Mouse (Mus musculus) kidney, embryonic 15.5 days (tissue): ENCODE results near the gene Gm45021. TPM values are rescaled to one million over a fixed set of nuclear protein-coding genes. Genes with fewer than 3 reads are reported as not detected.
A peak's percentile ranks its signal among the peaks of the same experiment; 100 is the strongest.

Experiments
- ATAC-seq: fragments of 200-750 bp; cut with Nextera tagmentation; replicated peaks from 2 replicates; pipeline ENCODE4 v1.8.0; 2017; ENCODE audit warnings: moderate TSS enrichment; ENCODE audit not compliant: low FRiP score
- H3K27ac ChIP-seq: fragments of 300-500 bp; sonication (generic); 2 replicates; pipeline ENCODE4 v1.5.1; 2015; ENCODE audit warnings: mild to moderate bottlenecking, inconsistent platforms
- H3K27me3 ChIP-seq: fragments of 300-500 bp; sonication (generic); 2 replicates; pipeline ENCODE4 v1.6.1; 2015; ENCODE audit warnings: inconsistent platforms
- H3K36me3 ChIP-seq: fragments of 300-500 bp; sonication (generic); 2 replicates; pipeline ENCODE4 v1.6.1; 2015; ENCODE audit warnings: inconsistent platforms
- H3K4me1 ChIP-seq: fragments of 300-500 bp; sonication (generic); 2 replicates; pipeline ENCODE4 v1.6.1; 2015; ENCODE audit warnings: inconsistent platforms
- H3K4me2 ChIP-seq: fragments of 300-500 bp; sonication (generic); 2 replicates; pipeline ENCODE4 v1.6.1; 2015; ENCODE audit warnings: moderate library complexity, mild to moderate bottlenecking, inconsistent platforms
- H3K4me3 ChIP-seq: fragments of 300-500 bp; sonication (generic); replicated peaks from 2 replicates; pipeline ENCODE4 v1.5.1; 2015; ENCODE audit warnings: mild to moderate bottlenecking, inconsistent platforms
- H3K9ac ChIP-seq: fragments of 300-500 bp; sonication (generic); 2 replicates; pipeline ENCODE4 v1.6.1; 2015; ENCODE audit warnings: mild to moderate bottlenecking, inconsistent platforms
- H3K9me3 ChIP-seq: fragments of 300-500 bp; sonication (generic); replicated peaks from 2 replicates; pipeline ENCODE4 v1.6.1; 2016; ENCODE audit warnings: inconsistent platforms
- WGBS: fragments of 180-500 bp; shearing (Covaris S2); methylation state at CpG from one replicate; pipeline ENCODE4 v1.1.7; 2015; ENCODE audit warnings: mixed read lengths; 5-methylcytosine and 5-hydroxymethylcytosine counted together
- polyA plus RNA-seq: library from polyadenylated mRNA; unstranded; fragments of >200 nt; fragmentation: Nextera tagmentation; extraction: Ambion mirVana; gene quantifications from 2 replicates; pipeline ENCODE4 v1.2.1, GENCODE M21; 2015

The Gm45021 gene
- polyA plus RNA-seq, 1 experiment from 2014 or later, result not detected

GRCm38 (mm10) chr6:48579215-48579648 is 10.2 kb upstream of the Gm45021 start:
- no peak overlapping the region for H3K4me3 ChIP-seq
- WGBS, result 26% methylated on average over 5 of the region's 5 CpGs

DNA sequence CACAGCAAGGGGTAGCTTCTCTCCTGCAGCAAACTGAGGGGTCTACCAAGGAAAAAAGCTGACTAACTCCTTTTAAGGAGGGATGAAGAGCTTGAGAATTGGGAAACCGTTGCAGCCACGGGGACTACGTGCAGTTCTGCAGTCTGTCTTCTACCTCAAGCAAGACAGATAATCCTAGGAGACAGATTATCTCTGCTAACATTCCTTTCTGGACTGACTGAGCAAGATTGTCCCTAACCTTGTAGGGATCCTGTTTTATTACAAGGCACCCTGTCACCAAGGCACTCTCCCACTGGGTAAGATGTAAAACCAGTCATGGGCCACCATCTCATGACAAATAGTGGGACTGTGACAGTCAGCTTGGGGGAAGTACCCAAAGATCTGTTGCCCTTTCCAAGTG is 8.2 kb upstream of the Gm45021 start:
- Histone ChIP-seq H3K9ac (no peak overlapping the region), H3K27me3 (no peaks in the 10 kb centered on the region), H3K4me1 (peaks cover 18% of the 10 kb centered on the region), H3K4me2 (no peak overlapping the region), H3K27ac (no peak overlapping the region), H3K36me3 (no peaks in the 10 kb centered on the region), H3K9me3 (no peaks in the 10 kb centered on the region), H3K4me3 (no peak overlapping the region)
- 62% methylated on average over 3 of the region's 3 CpGs for WGBS
- ATAC-seq, result no peak

More at GRCm38 (mm10) chr6:48579215-48579648, 10.2 kb upstream of the Gm45021 start:
- H3K4me2 ChIP-seq, result peak overlapping the region; percentile 6; the same call in 1 of the 2 replicates
- H3K36me3 ChIP-seq, result no peaks in the 10 kb centered on the region
- H3K27me3 ChIP-seq, result no peaks in the 10 kb centered on the region
- peaks cover 18% of the 10 kb centered on the region for H3K4me1 ChIP-seq
- H3K9me3 ChIP-seq, result no peaks in the 10 kb centered on the region
- peak overlapping the region; percentile 61 for H3K27ac ChIP-seq
- 0 out of 2 replicates have a peak, but pooled peaks have one; percentile 12 for ATAC-seq
- no peak overlapping the region for H3K9ac ChIP-seq

GRCm38 (mm10) chr6:48582037-48582436 is 7.4 kb upstream of the Gm45021 start:
- Histone ChIP-seq H3K4me1 (peaks cover 18% of the 10 kb centered on the region), H3K4me3 (no peak overlapping the region), H3K27me3 (no peaks in the 10 kb centered on the region), H3K9me3 (no peaks in the 10 kb centered on the region), H3K36me3 (no peaks in the 10 kb centered on the region), H3K9ac (no peak overlapping the region), H3K4me2 (no peak overlapping the region), H3K27ac (no peak overlapping the region)
- WGBS, result 55% methylated on average over 3 of the region's 3 CpGs
- no peak for ATAC-seq

DNA sequence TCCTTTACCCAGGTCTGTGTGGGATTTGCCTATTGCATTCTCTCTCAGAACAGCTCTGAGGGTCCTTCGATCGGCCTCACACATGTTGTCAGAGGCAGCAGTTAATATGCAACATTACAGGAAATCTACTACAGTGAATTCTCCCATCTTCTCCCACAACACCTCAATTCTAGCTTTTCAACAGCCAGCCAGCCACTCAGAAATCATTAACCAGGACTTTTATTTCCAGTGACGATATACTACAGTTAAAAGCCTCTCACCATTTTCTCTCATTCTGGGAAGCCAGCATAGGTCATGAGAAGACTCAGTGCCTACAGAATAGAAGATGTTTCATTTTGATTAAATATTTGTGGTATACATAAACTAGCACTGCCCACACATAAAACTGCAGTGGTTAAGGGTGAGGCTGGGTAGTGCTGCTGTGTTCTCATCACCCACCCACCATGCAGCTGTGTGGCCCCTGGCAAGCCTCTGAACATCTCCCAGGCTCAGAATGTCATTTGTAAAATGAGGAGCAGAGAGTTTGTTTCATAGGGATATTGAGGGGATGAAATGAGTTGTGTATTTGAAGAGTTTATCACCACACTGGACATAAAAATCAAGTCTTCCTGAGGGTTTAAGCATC is 1.9 kb downstream of the Gm45021 start:
- Histone ChIP-seq H3K4me1 (peaks cover 40% of the 10 kb centered on the region), H3K9ac (no peak overlapping the region), H3K4me2 (no peak overlapping the region), H3K4me3 (no peak overlapping the region), H3K27ac (peak overlapping the region; percentile 41; the same call in 1 of the 2 replicates), H3K36me3 (peaks cover 14% of the 10 kb centered on the region), H3K9me3 (peaks cover 10% of the 10 kb centered on the region), H3K27me3 (no peaks in the 10 kb centered on the region)
- 60% methylated on average over 3 of the region's 3 CpGs for WGBS
- no peak for ATAC-seq

DNA sequence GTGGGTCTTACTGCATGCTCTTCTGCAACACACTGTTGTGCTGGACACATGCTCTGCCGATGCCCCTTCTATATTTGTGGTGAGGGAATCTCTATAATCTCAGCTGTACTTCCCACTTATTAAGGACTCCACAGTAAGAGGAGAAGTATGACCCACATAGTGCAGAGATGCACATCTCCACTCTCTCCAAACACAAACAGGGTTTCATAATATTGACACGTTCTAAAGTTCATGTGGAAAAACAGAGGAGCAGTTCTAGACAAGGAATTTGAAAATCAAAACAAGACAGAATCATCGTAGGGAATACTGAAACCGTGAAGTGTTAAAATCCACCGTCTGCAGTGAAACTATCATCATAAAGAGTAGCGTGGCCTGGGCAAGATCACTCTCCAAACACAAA is 2.5 kb downstream of the Gm45021 start:
- Histone ChIP-seq H3K9ac (no peak overlapping the region), H3K27me3 (no peaks in the 10 kb centered on the region), H3K4me1 (peaks cover 40% of the 10 kb centered on the region), H3K27ac (no peak overlapping the region), H3K36me3 (peaks cover 19% of the 10 kb centered on the region), H3K4me2 (no peak overlapping the region), H3K9me3 (peaks cover 15% of the 10 kb centered on the region), H3K4me3 (no peak overlapping the region)
- ATAC-seq, result no peak
- WGBS, result 89% methylated on average over 6 of the region's 6 CpGs

GRCm38 (mm10) chr6:48593158-48594042 is 4.0 kb downstream of the Gm45021 start, which contains the start of the genes Repin1 and Gm44965:
Gene Repin1, plus strand, starts transcription at chr6:48593883.
Gene Gm44965, plus strand, starts transcription at chr6:48593941.
- Histone ChIP-seq H3K27me3 (no peaks in the 10 kb centered on the region), H3K4me2 (peak within 1 kb of the TSS; percentile 81), H3K9me3 (peaks cover 29% of the 10 kb centered on the region), H3K36me3 (peaks cover 34% of the 10 kb centered on the region), H3K27ac (peak within 1 kb of the TSS; percentile 94), H3K4me1 (peaks cover 40% of the 10 kb centered on the region), H3K9ac (peak within 1 kb of the TSS; percentile 82), H3K4me3 (peak within 1 kb of the TSS; percentile 81)
- ATAC-seq, result peak; percentile 93
- WGBS, result 7% methylated on average over 45 of the region's 45 CpGs

GRCm38 (mm10) chr6:48594043-48594738 is 4.8 kb downstream of the Gm45021 start:
- ATAC-seq, result peak; percentile 73

DNA sequence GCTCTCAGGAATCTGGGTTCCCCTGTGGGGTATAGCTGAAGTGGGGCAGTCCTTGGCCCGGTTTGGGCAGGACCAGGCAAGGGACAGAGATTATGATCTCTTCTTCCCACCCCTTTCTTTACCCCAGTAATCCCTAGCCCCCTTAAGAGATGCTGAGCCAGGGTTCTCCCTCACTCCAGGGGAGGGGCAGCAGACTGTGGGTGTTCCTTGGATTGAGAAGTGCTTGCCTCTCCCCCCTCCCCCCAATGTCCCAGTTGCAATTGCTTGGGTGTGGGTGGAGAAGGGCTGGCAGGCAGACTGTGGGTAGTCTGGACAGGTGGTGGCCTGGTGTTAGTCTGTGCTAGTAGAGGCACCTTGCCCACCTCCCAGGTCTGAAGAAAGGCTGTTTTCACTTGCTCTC is 5.9 kb downstream of the Gm45021 start:
- ATAC-seq, result no peak
- Histone ChIP-seq H3K27me3 (no peaks in the 10 kb centered on the region), H3K4me3 (peak overlapping the region; percentile 81), H3K9ac (peak overlapping the region; percentile 82), H3K9me3 (peaks cover 29% of the 10 kb centered on the region), H3K4me1 (peaks cover 27% of the 10 kb centered on the region), H3K27ac (no peak overlapping the region), H3K36me3 (peaks cover 53% of the 10 kb centered on the region), H3K4me2 (peak overlapping the region; percentile 81)
- WGBS, result 60% methylated on average over 1 of the region's 1 CpGs

More at GRCm38 (mm10) chr6:48594043-48594738, 4.8 kb downstream of the Gm45021 start:
- peak overlapping the region; percentile 82 for H3K9ac ChIP-seq
- H3K4me1 ChIP-seq, result peaks cover 37% of the 10 kb centered on the region
- peaks cover 29% of the 10 kb centered on the region for H3K9me3 ChIP-seq
- 1% methylated on average over 40 of the region's 41 CpGs for WGBS
- H3K4me3 ChIP-seq, result peak overlapping the region; percentile 81
- H3K36me3 ChIP-seq, result peaks cover 42% of the 10 kb centered on the region
- H3K27me3 ChIP-seq, result no peaks in the 10 kb centered on the region
- H3K4me2 ChIP-seq, result peak overlapping the region; percentile 81
- peak overlapping the region; percentile 94 for H3K27ac ChIP-seq

DNA sequence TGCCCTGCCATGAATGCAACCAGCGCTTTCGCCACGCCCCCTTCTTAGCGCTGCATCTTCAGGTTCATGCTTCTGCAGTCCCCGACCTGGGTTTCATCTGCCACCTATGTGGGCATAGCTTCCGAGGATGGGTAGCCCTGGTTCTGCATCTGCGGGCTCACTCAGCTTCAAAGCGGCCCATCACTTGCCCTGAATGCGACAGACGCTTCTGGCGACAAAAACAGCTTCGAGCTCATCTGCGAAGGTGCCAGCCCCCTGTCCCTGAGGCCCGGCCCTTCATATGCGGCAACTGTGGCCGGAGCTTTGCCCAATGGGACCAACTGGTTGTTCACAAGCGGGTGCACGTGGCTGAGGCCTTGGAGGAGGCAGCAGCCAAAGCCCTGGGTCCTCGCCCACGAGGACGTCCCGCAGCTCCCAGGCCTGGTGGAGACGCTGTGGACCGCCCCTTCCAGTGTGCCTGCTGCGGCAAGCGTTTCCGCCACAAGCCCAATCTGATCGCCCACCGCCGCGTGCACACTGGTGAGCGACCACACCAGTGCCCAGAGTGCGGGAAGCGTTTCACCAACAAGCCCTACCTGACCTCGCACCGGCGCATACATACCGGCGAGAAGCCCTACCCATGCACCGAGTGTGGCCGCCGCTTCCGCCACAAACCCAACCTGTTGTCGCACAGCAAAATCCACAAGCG is 7.3 kb downstream of the Gm45021 start:
- no peak for ATAC-seq
- Histone ChIP-seq H3K4me2 (no peak overlapping the region), H3K4me1 (peaks cover 29% of the 10 kb centered on the region), H3K27me3 (no peaks in the 10 kb centered on the region), H3K9ac (no peak overlapping the region), H3K9me3 (peaks cover 29% of the 10 kb centered on the region), H3K36me3 (peaks cover 57% of the 10 kb centered on the region), H3K4me3 (no peak overlapping the region), H3K27ac (no peak overlapping the region)
- 98% methylated on average over 45 of the region's 45 CpGs for WGBS

DNA sequence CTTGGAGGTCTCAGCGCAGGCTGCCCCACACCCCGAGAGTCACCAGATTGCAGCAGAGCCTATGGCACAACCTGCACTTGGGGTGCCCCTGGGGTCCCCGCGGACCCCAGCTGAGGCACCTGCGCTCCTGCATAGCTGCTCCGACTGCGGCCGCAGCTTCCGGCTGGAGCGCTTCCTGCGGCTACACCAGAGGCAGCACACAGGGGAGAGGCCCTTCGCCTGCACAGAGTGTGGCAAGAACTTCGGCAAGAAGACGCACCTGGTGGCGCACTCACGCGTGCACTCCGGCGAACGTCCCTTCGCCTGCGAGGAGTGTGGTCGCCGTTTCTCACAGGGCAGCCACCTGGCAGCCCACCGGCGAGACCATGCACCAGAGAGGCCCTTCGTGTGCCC is 7.8 kb downstream of the Gm45021 start:
- ATAC-seq, result no peak
- peaks cover 29% of the 10 kb centered on the region for H3K9me3 ChIP-seq
- no peaks in the 10 kb centered on the region for H3K27me3 ChIP-seq
- no peak overlapping the region for H3K4me2 ChIP-seq
- H3K9ac ChIP-seq, result no peak overlapping the region
- no peak overlapping the region for H3K4me3 ChIP-seq
- peaks cover 57% of the 10 kb centered on the region for H3K36me3 ChIP-seq
- 96% methylated on average over 27 of the region's 27 CpGs for WGBS
- peaks cover 29% of the 10 kb centered on the region for H3K4me1 ChIP-seq
- no peak overlapping the region for H3K27ac ChIP-seq

GRCm38 (mm10) chr6:48600594-48600993 is 11.2 kb downstream of the Gm45021 start:
- Histone ChIP-seq H3K9ac (no peak overlapping the region), H3K4me1 (peaks cover 18% of the 10 kb centered on the region), H3K27me3 (no peaks in the 10 kb centered on the region), H3K4me2 (no peak overlapping the region), H3K36me3 (peaks cover 57% of the 10 kb centered on the region), H3K9me3 (peaks cover 26% of the 10 kb centered on the region), H3K27ac (peak overlapping the region; percentile 91), H3K4me3 (no peak overlapping the region)
- ATAC-seq, result no peak
- 90% methylated on average over 1 of the region's 1 CpGs for WGBS
